Mouse (Mus musculus) olfactory bulb, adult 2 months (tissue): ENCODE measurements around the gene Tnrc6c.

Experiments
- CTCF ChIP-seq: fragments of 200-500 bp; IDR thresholded peaks from 2 replicates; pipeline ENCODE4 v1.5.1; 2012; ENCODE audit warnings: low read depth, mild to moderate bottlenecking, low read length, moderate library complexity; ENCODE audit not compliant: insufficient read depth
- POLR2A ChIP-seq: fragments of 200-500 bp; IDR thresholded peaks from 2 replicates; pipeline ENCODE4 v1.6.1; 2012; ENCODE audit warnings: mild to moderate bottlenecking, low read depth, low read length, moderate library complexity; ENCODE audit not compliant: insufficient read depth

DNA sequence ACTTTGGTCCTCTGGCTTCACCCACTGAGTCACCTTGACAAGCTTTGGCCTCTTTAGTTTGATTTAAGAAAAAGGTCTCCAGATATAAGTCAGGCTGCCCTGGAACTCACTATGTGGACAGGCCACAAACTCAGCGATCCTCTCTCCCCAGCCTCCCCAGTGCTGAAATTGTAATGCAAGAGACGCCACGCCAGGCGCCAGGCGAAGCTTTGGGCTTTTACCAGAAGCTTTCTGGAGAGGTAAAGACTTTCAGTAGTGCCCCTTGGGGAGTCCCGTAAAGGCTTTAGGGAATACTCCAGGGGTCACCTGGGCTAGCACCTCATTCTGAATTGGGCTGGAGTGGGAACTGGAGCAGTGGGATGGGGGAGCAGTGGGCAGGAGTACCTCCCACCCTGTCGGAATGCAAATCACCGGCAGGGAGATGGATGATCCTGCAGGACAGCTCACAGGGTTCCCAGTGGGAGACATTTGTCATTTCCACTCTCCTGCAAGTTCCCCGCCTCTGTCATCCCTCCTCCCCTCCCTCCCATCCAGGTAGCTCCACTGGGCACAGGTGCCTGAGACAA, 26.3 kb upstream of the Tnrc6c start:
- TF ChIP-seq CTCF: no peak
- TF ChIP-seq POLR2A: no peak
